Mouse (Mus musculus) embryonic facial prominence, embryonic 10.5 days (tissue): ENCODE results near the gene Ppp1r3c. TPM values are rescaled to one million over a fixed set of nuclear protein-coding genes. Genes with fewer than 3 reads are reported as not detected.
"Not testable (repeated sequence)": the region's sequence is repeated elsewhere in the genome, so short reads cannot be mapped to it uniquely, and the experiment has no call there.

ENCODE experiments used
- DNase-seq: peaks from one replicate; pipeline ENCODE4 v3.0.0-alpha.2; 2017; ENCODE audit warnings: low spot score
- H3K27ac ChIP-seq: fragments of 300-500 bp; sonication (generic); replicated peaks from 2 replicates; pipeline ENCODE4 v1.5.1; 2016; ENCODE audit warnings: mild to moderate bottlenecking
- H3K27me3 ChIP-seq: fragments of 300-500 bp; sonication (generic); replicated peaks from 2 replicates; pipeline ENCODE4 v1.6.1; 2016; ENCODE audit warnings: low read depth, mild to moderate bottlenecking; ENCODE audit not compliant: poor library complexity, severe bottlenecking
- H3K36me3 ChIP-seq: fragments of 300-500 bp; sonication (generic); replicated peaks from 2 replicates; pipeline ENCODE4 v1.6.1; 2016; ENCODE audit warnings: mild to moderate bottlenecking, moderate library complexity
- H3K4me1 ChIP-seq: fragments of 300-500 bp; sonication (generic); 2 replicates; pipeline ENCODE4 v1.6.1; 2016
- H3K4me3 ChIP-seq: fragments of 300-500 bp; sonication (generic); 2 replicates; pipeline ENCODE4 v1.5.1; 2016; ENCODE audit warnings: mild to moderate bottlenecking, moderate library complexity
- H3K9me3 ChIP-seq: fragments of 300-500 bp; sonication (generic); 2 replicates; pipeline ENCODE4 v1.6.1; 2016; ENCODE audit warnings: mild to moderate bottlenecking
- WGBS: fragments of 180-500 bp; shearing (Covaris S2); methylation state at CpG from one replicate; pipeline ENCODE4 v1.1.7; 2016; 5-methylcytosine and 5-hydroxymethylcytosine counted together
- polyA plus RNA-seq: library from polyadenylated mRNA; unstranded; fragments of >200 nt; fragmentation: Nextera tagmentation; extraction: Ambion mirVana; gene quantifications from 2 replicates; pipeline ENCODE4 v1.2.1, GENCODE M21; 2016

Gene Ppp1r3c
- polyA plus RNA-seq, 1 experiment from 2014 or later, result 1.8 TPM

- Histone ChIP-seq H3K36me3 (peaks cover 5% of the 10 kb centered on the region; the same call in 1 of the 2 replicates), H3K9me3 (no peaks in the 10 kb centered on the region), H3K4me1 (peaks cover 4% of the 10 kb centered on the region; the same call in 1 of the 2 replicates), H3K27ac (no peak overlapping the region), H3K4me3 (no peak overlapping the region), H3K27me3 (0 out of 2 replicates have a peak, but pooled peaks cover 6% of the 10 kb centered on the region)
- DNase-seq, result peak; percentile 20
- 79% methylated on average over 5 of the region's 5 CpGs for WGBS
Measured at GRCm38 (mm10) chr19:36738009-36738408, 1.6 kb upstream of the Ppp1r3c start.

- no peak for DNase-seq
- H3K27ac ChIP-seq, result peak overlapping the region; percentile 93
- peak overlapping the region; percentile 66 for H3K4me3 ChIP-seq
- peaks cover 4% of the 10 kb centered on the region; the same call in 1 of the 2 replicates for H3K4me1 ChIP-seq
- no peaks in the 10 kb centered on the region for H3K9me3 ChIP-seq
- H3K36me3 ChIP-seq, result peaks cover 6% of the 10 kb centered on the region; the same call in 1 of the 2 replicates
- 0 out of 2 replicates have a peak, but pooled peaks cover 6% of the 10 kb centered on the region for H3K27me3 ChIP-seq
- WGBS, result 43% methylated on average over 6 of the region's 6 CpGs
Measured at GRCm38 (mm10) chr19:36737087-36737486, 634 bp upstream of the Ppp1r3c start.

GRCm38 (mm10) chr19:36734308-36735038 is 2.0 kb downstream of the Ppp1r3c start:
- Histone ChIP-seq H3K4me1 (peaks cover 4% of the 10 kb centered on the region; the same call in 1 of the 2 replicates), H3K9me3 (no peaks in the 10 kb centered on the region), H3K36me3 (peaks cover 6% of the 10 kb centered on the region; the same call in 1 of the 2 replicates), H3K27me3 (0 out of 2 replicates have a peak, but pooled peaks cover 6% of the 10 kb centered on the region), H3K27ac (no peak overlapping the region), H3K4me3 (no peak overlapping the region)
- 84% methylated on average over 10 of the region's 10 CpGs for WGBS
- no peak for DNase-seq

- Histone ChIP-seq H3K27ac (no peak overlapping the region), H3K4me3 (no peak overlapping the region), H3K9me3 (no peaks in the 10 kb centered on the region), H3K36me3 (peaks cover 6% of the 10 kb centered on the region; the same call in 1 of the 2 replicates), H3K27me3 (0 out of 2 replicates have a peak, but pooled peaks cover 6% of the 10 kb centered on the region), H3K4me1 (peaks cover 4% of the 10 kb centered on the region; the same call in 1 of the 2 replicates)
- no peak for DNase-seq
- 92% methylated on average over 16 of the region's 16 CpGs for WGBS
Measured at GRCm38 (mm10) chr19:36733191-36733943, 3.1 kb downstream of the Ppp1r3c start.

GRCm38 (mm10) chr19:36731310-36731709 is 5.1 kb downstream of the Ppp1r3c start:
- DNase-seq, result no peak
- WGBS, result 85% methylated on average over 11 of the region's 11 CpGs
- Histone ChIP-seq H3K36me3 (peaks cover 6% of the 10 kb centered on the region; the same call in 1 of the 2 replicates), H3K4me1 (no peaks in the 10 kb centered on the region; the same call in 1 of the 2 replicates), H3K27me3 (0 out of 2 replicates have a peak, but pooled peaks cover 6% of the 10 kb centered on the region), H3K27ac (no peak overlapping the region), H3K4me3 (no peak overlapping the region), H3K9me3 (no peaks in the 10 kb centered on the region)

- not testable (repeated sequence) for H3K27me3 ChIP-seq, H3K27ac ChIP-seq, H3K4me3 ChIP-seq, DNase-seq, H3K4me1 ChIP-seq, H3K36me3 ChIP-seq, H3K9me3 ChIP-seq
- WGBS, result 86% methylated on average over 2 of the region's 2 CpGs
Measured at GRCm38 (mm10) chr19:36730414-36730813, 6.0 kb downstream of the Ppp1r3c start.

GRCm38 (mm10) chr19:36728741-36729460 is 7.6 kb downstream of the Ppp1r3c start:
- Histone ChIP-seq H3K4me1 (no peaks in the 10 kb centered on the region), H3K27ac (no peak overlapping the region), H3K27me3 (no peaks in the 10 kb centered on the region), H3K9me3 (no peaks in the 10 kb centered on the region), H3K36me3 (peaks cover 6% of the 10 kb centered on the region; the same call in 1 of the 2 replicates), H3K4me3 (no peak overlapping the region)
- DNase-seq, result no peak
- WGBS, result 91% methylated on average over 12 of the region's 12 CpGs

- WGBS, result 88% methylated on average over 7 of the region's 7 CpGs
- Histone ChIP-seq H3K27me3 (no peaks in the 10 kb centered on the region), H3K9me3 (no peaks in the 10 kb centered on the region), H3K4me3 (no peak overlapping the region), H3K36me3 (no peaks in the 10 kb centered on the region), H3K27ac (no peak overlapping the region), H3K4me1 (no peaks in the 10 kb centered on the region)
- DNase-seq, result no peak
Measured at GRCm38 (mm10) chr19:36724970-36725369, 11.5 kb downstream of the Ppp1r3c start.

- DNase-seq, result no peak
- Histone ChIP-seq H3K36me3 (no peaks in the 10 kb centered on the region), H3K27ac (no peak overlapping the region), H3K9me3 (no peaks in the 10 kb centered on the region), H3K4me3 (no peak overlapping the region), H3K27me3 (no peaks in the 10 kb centered on the region), H3K4me1 (0 out of 2 replicates have a peak, but pooled peaks cover 2% of the 10 kb centered on the region)
- 82% methylated on average over 8 of the region's 8 CpGs for WGBS
Measured at GRCm38 (mm10) chr19:36721139-36721538, 15.3 kb downstream of the Ppp1r3c start.

- Histone ChIP-seq H3K27me3 (no peaks in the 10 kb centered on the region), H3K9me3 (no peaks in the 10 kb centered on the region), H3K27ac (no peak overlapping the region), H3K4me1 (0 out of 2 replicates have a peak, but pooled peaks cover 3% of the 10 kb centered on the region), H3K36me3 (no peaks in the 10 kb centered on the region), H3K4me3 (no peak overlapping the region)
- 66% methylated on average over 7 of the region's 7 CpGs for whole genome bisulfite sequencing
- DNase-seq, result no peak
Measured at GRCm38 (mm10) chr19:36716221-36716620, 20.2 kb downstream of the Ppp1r3c start.

GRCm38 (mm10) chr19:36715591-36715990 is 20.9 kb downstream of the Ppp1r3c start:
- Histone ChIP-seq H3K27ac (no peak overlapping the region), H3K27me3 (no peaks in the 10 kb centered on the region), H3K36me3 (no peaks in the 10 kb centered on the region), H3K4me1 (0 out of 2 replicates have a peak, but pooled peaks cover 3% of the 10 kb centered on the region), H3K4me3 (no peak overlapping the region), H3K9me3 (no peaks in the 10 kb centered on the region)
- DNase-seq, result no peak
- 94% methylated on average over 10 of the region's 10 CpGs for WGBS

GRCm38 (mm10) chr19:36714492-36714891 is 22.0 kb downstream of the Ppp1r3c start:
- Histone ChIP-seq H3K4me1 (0 out of 2 replicates have a peak, but pooled peaks cover 3% of the 10 kb centered on the region), H3K27me3 (no peaks in the 10 kb centered on the region), H3K36me3 (no peaks in the 10 kb centered on the region), H3K4me3 (no peak overlapping the region), H3K9me3 (peaks cover 2% of the 10 kb centered on the region; the same call in 1 of the 2 replicates), H3K27ac (no peak overlapping the region)
- WGBS, result 93% methylated on average over 1 of the region's 1 CpGs
- DNase-seq, result no peak
